Mouse (Mus musculus): ENCODE results near the gene Sec61a1.

GRCm38 (mm10) chr6:88454545-88454944, 64.2 kb downstream of the Sec61a1 start:
- TF ChIP-seq FLI1 (IDR thresholded peaks at IDR 0.05; ENCODE audit: low read length) (no peak), GATA1 (IDR thresholded peaks at IDR 0.05; ENCODE audit: borderline replicate concordance, low read length) (no peak)
